Mouse (Mus musculus) CH12.LX (cell line): ENCODE data around the gene Pon3. TPM values are rescaled to one million over a fixed set of nuclear protein-coding genes. Genes with fewer than 3 reads are reported as not detected.

Source experiments
- DNase-seq: peaks from one replicate; pipeline ENCODE4 v3.0.0-alpha.2; 2013; ENCODE audit errors: extremely low read depth
- H3K27ac ChIP-seq: 2 replicates; pipeline ENCODE4 v1.5.1; 2012; ENCODE audit warnings: low read depth, mild to moderate bottlenecking, control low read depth, moderate library complexity; ENCODE audit not compliant: insufficient read depth
- H3K27me3 ChIP-seq: replicated peaks from 2 replicates; pipeline ENCODE3; 2012; ENCODE audit warnings: inconsistent platforms
- H3K36me3 ChIP-seq, 2 experiments: replicated peaks in 1 of 2; 2 replicates each; pipeline versions ENCODE3 to v1.6.1; 2012; ENCODE audit warnings: inconsistent platforms in 1 of 2, low read length in 1 of 2, mild to moderate bottlenecking in 1 of 2, mixed read lengths in 1 of 2, moderate library complexity in 1 of 2; ENCODE audit not compliant: control insufficient read depth in 1 of 2, insufficient read depth in 1 of 2
- H3K4me1 ChIP-seq, 2 experiments: 2 replicates each; pipeline ENCODE4 v1.6.1; 2012; ENCODE audit warnings: inconsistent platforms in 1 of 2, moderate library complexity in 1 of 2; ENCODE audit not compliant: insufficient read depth in 2 of 2, control insufficient read depth in 1 of 2
- H3K4me2 ChIP-seq: 2 replicates; pipeline ENCODE4 v1.6.1; 2012; ENCODE audit warnings: low read depth, mild to moderate bottlenecking, control low read depth; ENCODE audit not compliant: poor library complexity, insufficient read depth, severe bottlenecking
- H3K4me3 ChIP-seq, 3 experiments: fragments of 150-350 bp in 1 of 3; sonication (generic) in 1 of 3; replicated peaks in 1 of 3; 2 replicates each; pipeline versions ENCODE3 to v1.5.1; 2011 to 2012; ENCODE audit warnings: low read depth in 2 of 3, low read length in 2 of 3, mild to moderate bottlenecking in 2 of 3, moderate library complexity in 2 of 3, control low read depth in 1 of 3, improper control_type of control experiment in 1 of 3, inconsistent platforms in 1 of 3, mixed read lengths in 1 of 3; ENCODE audit not compliant: poor library complexity in 1 of 3
- H3K79me2 ChIP-seq: replicated peaks from 2 replicates; pipeline ENCODE4 v1.6.1; 2012; ENCODE audit warnings: mild to moderate bottlenecking, moderate library complexity; ENCODE audit not compliant: control insufficient read depth, poor library complexity, insufficient read depth, severe bottlenecking; ENCODE audit errors: extremely low read depth
- H3K9ac ChIP-seq: 2 replicates; pipeline ENCODE4 v1.6.1; 2012; ENCODE audit warnings: low read depth, mild to moderate bottlenecking, control low read depth, moderate library complexity; ENCODE audit not compliant: insufficient read depth
- H3K9me3 ChIP-seq: replicated peaks from 2 replicates; pipeline ENCODE3; 2012; ENCODE audit warnings: low read length, inconsistent platforms, mixed read lengths
- BHLHE40 ChIP-seq: IDR thresholded peaks from 2 replicates; pipeline ENCODE4 v1.6.1; 2011; ENCODE audit warnings: mild to moderate bottlenecking, low read depth, low read length, improper control_type of control experiment
- CHD1 ChIP-seq: IDR thresholded peaks from 2 replicates; pipeline ENCODE4 v1.6.1; 2012; ENCODE audit warnings: low read depth, low read length, improper control_type of control experiment, inconsistent platforms
- CTCF ChIP-seq, 2 experiments: IDR thresholded peaks in 1 of 2; conservative IDR thresholded peaks in 1 of 2; 2 replicates each; pipeline ENCODE4 v1.5.1; 2011 to 2012; ENCODE audit warnings: low read depth in 2 of 2, low read length in 2 of 2, improper control_type of control experiment in 1 of 2, inconsistent platforms in 1 of 2, mild to moderate bottlenecking in 1 of 2, moderate library complexity in 1 of 2
- E2F4 ChIP-seq: IDR thresholded peaks from 2 replicates; pipeline ENCODE4 v1.6.1; 2011; ENCODE audit warnings: low read depth, low read length, improper control_type of control experiment; ENCODE audit not compliant: insufficient replicate concordance
- ETS1 ChIP-seq: conservative IDR thresholded peaks from 2 replicates; pipeline ENCODE4 v1.6.1; 2012; ENCODE audit warnings: low read depth, mild to moderate bottlenecking, inconsistent platforms, low read length, improper control_type of control experiment, moderate library complexity
- GABPA ChIP-seq: IDR thresholded peaks from 2 replicates; pipeline ENCODE4 v1.6.1; 2012; ENCODE audit warnings: low read depth, low read length, improper control_type of control experiment, inconsistent platforms; ENCODE audit not compliant: insufficient replicate concordance
- HCFC1 ChIP-seq: IDR thresholded peaks from 2 replicates; pipeline ENCODE4 v1.6.1; 2012; ENCODE audit warnings: low read depth, mild to moderate bottlenecking, inconsistent platforms, low read length, improper control_type of control experiment
- IRF4 ChIP-seq: IDR thresholded peaks from 2 replicates; pipeline ENCODE4 v1.6.1; 2014; ENCODE audit warnings: low read depth, mild to moderate bottlenecking, inconsistent platforms, low read length, improper control_type of control experiment
- JUND ChIP-seq: conservative IDR thresholded peaks from 2 replicates; pipeline ENCODE4 v1.6.1; 2011; ENCODE audit warnings: low read depth, low read length, improper control_type of control experiment
- KAT2A ChIP-seq: IDR thresholded peaks from 2 replicates; pipeline ENCODE4 v1.6.1; 2012; ENCODE audit warnings: low read length, improper control_type of control experiment, inconsistent platforms; ENCODE audit not compliant: insufficient replicate concordance
- MAFK ChIP-seq: IDR thresholded peaks from 2 replicates; pipeline ENCODE4 v1.6.1; 2011; ENCODE audit warnings: low read length, improper control_type of control experiment; ENCODE audit not compliant: insufficient replicate concordance
- MAX ChIP-seq: IDR thresholded peaks from 2 replicates; pipeline ENCODE4 v1.6.1; 2011; ENCODE audit warnings: low read length, improper control_type of control experiment
- MAZ ChIP-seq: IDR thresholded peaks from 2 replicates; pipeline ENCODE4 v1.6.1; 2012; ENCODE audit warnings: low read depth, mild to moderate bottlenecking, inconsistent platforms, low read length, improper control_type of control experiment, moderate library complexity
- MXI1 ChIP-seq: IDR thresholded peaks from 2 replicates; pipeline ENCODE4 v1.6.1; 2011; ENCODE audit warnings: mild to moderate bottlenecking, low read depth, low read length, improper control_type of control experiment
- NELFE ChIP-seq: IDR thresholded peaks from 2 replicates; pipeline ENCODE4 v1.6.1; 2011; ENCODE audit warnings: low read depth, low read length, improper control_type of control experiment
- PAX5 ChIP-seq: IDR thresholded peaks from 2 replicates; pipeline ENCODE4 v1.6.1; 2012; ENCODE audit warnings: low read length, inconsistent platforms, mixed read lengths
- POLR2A ChIP-seq: IDR thresholded peaks from 2 replicates; pipeline ENCODE4 v1.6.1; 2011; ENCODE audit warnings: low read depth, mild to moderate bottlenecking, improper control_type of control experiment, low read length
- POLR2AphosphoS2 ChIP-seq: IDR thresholded peaks from 2 replicates; pipeline ENCODE4 v1.6.1; 2011; ENCODE audit warnings: low read depth, low read length, improper control_type of control experiment
- RAD21 ChIP-seq: IDR thresholded peaks from 2 replicates; pipeline ENCODE4 v1.6.1; 2011; ENCODE audit warnings: low read depth, mild to moderate bottlenecking, low read length, improper control_type of control experiment, moderate library complexity
- SIN3A ChIP-seq: IDR thresholded peaks from 2 replicates; pipeline ENCODE4 v1.6.1; 2012; ENCODE audit warnings: low read length, improper control_type of control experiment, inconsistent platforms
- SMC3 ChIP-seq: IDR thresholded peaks from 2 replicates; pipeline ENCODE4 v1.6.1; 2011; ENCODE audit warnings: low read depth, low read length, improper control_type of control experiment
- TBP ChIP-seq: conservative IDR thresholded peaks from 2 replicates; pipeline ENCODE4 v1.6.1; 2011; ENCODE audit warnings: low read depth, low read length, improper control_type of control experiment
- TCF12 ChIP-seq: IDR thresholded peaks from 2 replicates; pipeline ENCODE4 v1.6.1; 2014; ENCODE audit warnings: low read depth, mild to moderate bottlenecking, inconsistent platforms, low read length, improper control_type of control experiment
- USF1 ChIP-seq: IDR thresholded peaks from 2 replicates; pipeline ENCODE4 v1.6.1; 2014; ENCODE audit warnings: low read depth, mild to moderate bottlenecking, inconsistent platforms, low read length, improper control_type of control experiment
- USF2 ChIP-seq: conservative IDR thresholded peaks from 2 replicates; pipeline ENCODE4 v1.6.1; 2011; ENCODE audit warnings: low read depth, low read length, improper control_type of control experiment
- ZC3H11A ChIP-seq: IDR thresholded peaks from 2 replicates; pipeline ENCODE4 v1.6.1; 2012; ENCODE audit warnings: low read depth, mild to moderate bottlenecking, inconsistent platforms, low read length, improper control_type of control experiment
- ZKSCAN1 ChIP-seq: IDR thresholded peaks from 2 replicates; pipeline ENCODE4 v1.6.1; 2012; ENCODE audit warnings: low read depth, inconsistent platforms, low read length, improper control_type of control experiment, borderline replicate concordance
- ZNF384 ChIP-seq: IDR thresholded peaks from 2 replicates; pipeline ENCODE4 v1.6.1; 2012; ENCODE audit warnings: low read depth, low read length, improper control_type of control experiment, inconsistent platforms
- dilution Hi-C: fragments of 300-500 bp; cut with MboI; formaldehyde crosslinking; loops from 2 replicates; pipeline ENCODE4 v1.14.3; 2020; ENCODE audit warnings: low sequenced_read_pairs; ENCODE audit not compliant: extremely low pct_unique_long_range_greater_than_20kb, extremely low pct_ligation_motif_present
- in situ Hi-C: fragments of 300-500 bp; cut with MboI; formaldehyde crosslinking; loops from 3 replicates; pipeline ENCODE4 v1.14.3; 2019; ENCODE audit warnings: low sequenced_read_pairs, low pct_ligation_motif_present, low pct_unique_long_range_greater_than_20kb, mixed read lengths
- polyA plus RNA-seq: library from polyadenylated mRNA; unstranded; fragments of >175 nt; gene quantifications from 2 replicates; pipeline ENCODE4 v1.2.1, GENCODE M21; 2012; ENCODE audit warnings: low read depth; ENCODE audit not compliant: insufficient read length
- total RNA-seq, 2 experiments: library from RNA; depleted of rRNA; stranded (reverse); fragments of 300-350 nt in 1 of 2; fragments of >200 nt in 1 of 2; gene quantifications; 2 replicates each; pipeline ENCODE4 v1.2.3; 2012 to 2014

Gene Pon3
- total and polyA plus RNA-seq, 3 experiments, result 13.4 to 33.1 (median 27.5) TPM

DNA sequence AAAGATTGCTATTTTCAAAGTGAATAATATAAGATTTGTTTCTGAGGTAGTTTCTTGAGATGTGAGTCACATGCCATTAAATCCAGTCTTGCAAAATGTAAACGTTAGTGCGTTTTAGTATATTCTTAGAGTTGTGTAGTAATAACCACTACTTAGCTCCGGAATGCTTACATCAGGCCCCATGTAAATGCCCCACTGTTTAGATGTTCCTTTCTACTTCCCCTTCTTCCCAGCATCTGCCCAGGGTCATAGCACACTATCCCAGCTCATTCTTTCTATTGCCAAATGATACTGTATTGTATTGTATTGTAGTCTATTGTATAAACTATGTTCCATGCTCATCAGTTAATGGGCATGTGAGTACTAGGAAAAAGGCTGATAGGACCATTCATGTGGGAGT, 17.3 kb downstream of the Pon3 start:
- TF ChIP-seq MXI1 (no peak), HCFC1 (no peak), BHLHE40 (no peak), SMC3 (no peak), TCF12 (no peak), POLR2AphosphoS2 (no peak), KAT2A (no peak), MAFK (no peak), TBP (no peak), RAD21 (no peak), E2F4 (no peak), MAX (no peak), ETS1 (no peak), NELFE (no peak), CTCF (conservative IDR thresholded peaks at IDR 0.05 in 1 of 2, IDR thresholded peaks at IDR 0.05 in 1 of 2; ENCODE audit: low read depth in 2 of 2, low read length in 2 of 2) (no peak), PAX5 (no peak)
- no peaks in the 10 kb centered on the region for H3K27me3 ChIP-seq
- H3K9ac ChIP-seq, result no peak overlapping the region
- no peak overlapping the region for H3K4me3 ChIP-seq
- peaks cover 0 to 14% of the 10 kb centered on the region in 2 experiments; a peak in 2 of 4 replicates for H3K4me1 ChIP-seq
- peaks cover 7 to 70% of the 10 kb centered on the region in 2 experiments for H3K36me3 ChIP-seq
- DNase-seq, result no peak
- H3K27ac ChIP-seq, result no peak overlapping the region
- no peaks in the 10 kb centered on the region for H3K9me3 ChIP-seq
- in situ Hi-C loops, result loop anchor here (10.0 kb wide), 1 partner anchor 146 kb away; the partner anchor contains the start of gene Asb4
- dilution Hi-C loops, result no loop called here
- H3K4me2 ChIP-seq, result no peak overlapping the region
- H3K79me2 ChIP-seq, result no peaks in the 10 kb centered on the region

DNA sequence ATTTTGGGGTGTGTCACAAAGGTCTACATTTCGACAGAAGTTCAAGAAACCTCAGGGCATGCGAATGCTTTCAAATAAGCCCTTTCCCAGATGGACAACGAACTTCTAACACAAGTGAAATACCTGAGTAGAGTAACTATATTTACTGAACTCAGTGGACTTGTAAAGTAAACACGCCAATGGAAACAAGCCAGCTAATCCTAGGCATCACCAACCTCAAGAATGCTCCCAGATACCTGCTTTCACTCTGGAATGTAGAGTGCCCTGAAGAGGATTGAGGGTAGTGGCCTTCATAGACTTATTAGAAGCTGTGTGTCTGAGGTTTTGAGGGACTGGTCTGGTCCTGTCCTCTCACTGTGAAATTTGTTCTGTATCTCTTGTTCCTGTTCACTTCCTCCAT, 18.6 kb downstream of the Pon3 start:
- Histone ChIP-seq H3K4me1 (peaks cover 0 to 14% of the 10 kb centered on the region in 2 experiments; a peak in 2 of 4 replicates), H3K36me3 (peaks cover 7 to 67% of the 10 kb centered on the region in 2 experiments), H3K4me3 (no peak overlapping the region), H3K4me2 (no peak overlapping the region), H3K27ac (no peak overlapping the region), H3K79me2 (no peaks in the 10 kb centered on the region), H3K9me3 (no peaks in the 10 kb centered on the region)
- in situ Hi-C loops (loop anchor here (10.0 kb wide), 1 partner anchor 147 kb away; the partner anchor contains the start of gene Asb4), dilution Hi-C loops (no loop called here)
- TF ChIP-seq USF1 (no peak), SMC3 (no peak), USF2 (no peak), ZC3H11A (no peak), TCF12 (no peak), ZKSCAN1 (no peak), MAFK (no peak), SIN3A (no peak), JUND (no peak), ZNF384 (no peak), CHD1 (no peak), PAX5 (no peak), GABPA (no peak), IRF4 (no peak), MAZ (no peak), MXI1 (no peak), NELFE (no peak), POLR2A (no peak), CTCF (conservative IDR thresholded peaks at IDR 0.05 in 1 of 2, IDR thresholded peaks at IDR 0.05 in 1 of 2; ENCODE audit: low read depth in 2 of 2, low read length in 2 of 2) (no peak)
- TF ChIP-seq, all 38 proteins: peak for 0
- Histone ChIP-seq H3K27me3 (no peaks in the 10 kb centered on the region), H3K9ac (no peak overlapping the region)
- DNase-seq, result no peak
